20 mouse cellular contexts compared by ENCODE assay signal in the genomic region with DNA sequence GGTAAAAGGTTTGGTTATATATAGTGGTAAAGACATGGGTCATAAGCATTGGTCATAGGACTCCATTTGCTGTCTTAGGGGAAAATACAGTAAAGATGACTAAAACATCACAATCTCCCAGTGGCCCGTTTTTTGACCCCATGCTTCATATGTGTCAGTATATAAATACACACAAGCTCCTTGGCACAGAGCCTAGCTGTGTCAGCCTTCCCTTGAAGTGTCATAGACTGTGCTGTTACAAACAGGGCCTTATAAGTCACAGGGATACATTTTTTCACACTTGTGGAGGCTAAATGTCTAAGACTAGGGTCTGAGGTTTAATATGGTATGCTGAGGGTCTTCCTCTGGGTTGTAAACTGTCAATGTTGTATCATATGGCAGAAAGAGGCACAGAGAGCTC.
DNase-seq lines count a peak whose midpoint lies in the region; ATAC-seq lines count a peak whose summit lies in the region.
"Had no signal": no experiment of that assay in that cellular context is flagged by ENCODE, and none has a peak within 500 bp of the region (broad histone marks: within the 10 kb centered on the region; RNA-seq: fewer than 3 reads in every experiment).

No protein-coding gene starts in this region.

- no peak overlapping the region for H3K4me3 ChIP-seq in embryonic facial prominence, embryonic 14.5 days (ENCODE audit: low read depth, low read length)
- no peak overlapping the region for H3K4me3 ChIP-seq in embryonic facial prominence, embryonic 10.5 days
- no peak overlapping the region for H3K4me3 ChIP-seq in kidney, embryonic 14.5 days (ENCODE audit: low read length)
- no peak overlapping the region for H3K4me3 ChIP-seq in limb, embryonic 13.5 days
- H3K4me3 ChIP-seq in limb, embryonic 10.5 days, result no peak overlapping the region
- H3K4me3 ChIP-seq: forebrain, embryonic 10.5 days; hindbrain, embryonic 13.5 days; limb, embryonic 15.5 days had no signal

- H3K9me3 ChIP-seq in embryonic facial prominence, embryonic 14.5 days (ENCODE audit: control insufficient read depth, low read length), result no peaks in the 10 kb centered on the region
- no peaks in the 10 kb centered on the region for H3K9me3 ChIP-seq in embryonic facial prominence, embryonic 10.5 days
- H3K9me3 ChIP-seq in kidney, embryonic 14.5 days (ENCODE audit: control insufficient read depth, low read length), result no peaks in the 10 kb centered on the region
- H3K9me3 ChIP-seq in limb, embryonic 13.5 days, result no peaks in the 10 kb centered on the region
- no peaks in the 10 kb centered on the region for H3K9me3 ChIP-seq in limb, embryonic 10.5 days (replicated peaks)
- H3K9me3 ChIP-seq: forebrain, embryonic 10.5 days; hindbrain, embryonic 13.5 days; limb, embryonic 15.5 days had no signal

- no peak overlapping the region for H3K27ac ChIP-seq in embryonic facial prominence, embryonic 14.5 days (replicated peaks; ENCODE audit: low read depth, low read length)
- no peak overlapping the region for H3K27ac ChIP-seq in embryonic facial prominence, embryonic 10.5 days (replicated peaks)
- no peak overlapping the region for H3K27ac ChIP-seq in kidney, embryonic 14.5 days (ENCODE audit: low read depth, low read length)
- no peak overlapping the region for H3K27ac ChIP-seq in limb, embryonic 13.5 days
- H3K27ac ChIP-seq in limb, embryonic 10.5 days, result no peak overlapping the region
- H3K27ac ChIP-seq: forebrain, embryonic 10.5 days; hindbrain, embryonic 13.5 days; limb, embryonic 15.5 days; liver, embryonic 14.5 days had no signal

- peak; percentile 27 for DNase-seq in embryonic facial prominence, embryonic 14.5 days (ENCODE audit: low spot score)
- no peak for DNase-seq in embryonic facial prominence, embryonic 10.5 days (ENCODE audit: low spot score)
- no peak for DNase-seq in kidney, adult 9 months
- no peak for DNase-seq in limb, embryonic 10.5 days (ENCODE audit: low spot score)
- DNase-seq in 3T3-L1 (ENCODE audit: low read depth, low spot score), result peak; percentile 39
- no peak for DNase-seq in thymus, adult 18-20 months
- DNase-seq: adrenal gland, postnatal 25 days; cerebellum, adult 8-10 months; gastrocnemius, postnatal 10 days; heart, adult 11 months; kidney, adult 18-20 months; thymus, postnatal 14 days had no signal

- ATAC-seq in embryonic facial prominence, embryonic 14.5 days (ENCODE audit: low read depth), result no peak
- peak; percentile 46; the same call in 1 of the 2 replicates for ATAC-seq in kidney, embryonic 14.5 days (ENCODE audit: low FRiP score, low TSS enrichment)
- 0 out of 2 replicates have a peak, but pooled peaks have one; percentile 42 for ATAC-seq in limb, embryonic 13.5 days (ENCODE audit: low FRiP score, low read depth)
- ATAC-seq: forebrain, embryonic 16.5 days had no signal

- no peaks in the 10 kb centered on the region for H3K4me1 ChIP-seq in embryonic facial prominence, embryonic 14.5 days (ENCODE audit: control insufficient read depth, insufficient read depth, low read length)
- no peaks in the 10 kb centered on the region for H3K4me1 ChIP-seq in embryonic facial prominence, embryonic 10.5 days
- H3K4me1 ChIP-seq in kidney, embryonic 14.5 days (ENCODE audit: control insufficient read depth, insufficient read depth, low read length), result no peaks in the 10 kb centered on the region
- peaks cover 8% of the 10 kb centered on the region; the same call in 1 of the 2 replicates for H3K4me1 ChIP-seq in limb, embryonic 13.5 days
- H3K4me1 ChIP-seq in limb, embryonic 10.5 days, result peaks cover 5% of the 10 kb centered on the region; the same call in 1 of the 2 replicates
- H3K4me1 ChIP-seq: hindbrain, embryonic 13.5 days had no signal

- no peak overlapping the region for H3K4me2 ChIP-seq in embryonic facial prominence, embryonic 14.5 days (ENCODE audit: low read depth, low read length)
- H3K4me2 ChIP-seq in kidney, embryonic 14.5 days (replicated peaks; ENCODE audit: low read depth, low read length), result no peak overlapping the region
- H3K4me2 ChIP-seq in limb, embryonic 13.5 days (replicated peaks), result no peak overlapping the region
- H3K4me2 ChIP-seq: hindbrain, embryonic 13.5 days; limb, embryonic 15.5 days; midbrain, embryonic 11.5 days had no signal

- H3K36me3 ChIP-seq in embryonic facial prominence, embryonic 14.5 days (ENCODE audit: control insufficient read depth, insufficient read depth, low read length), result no peaks in the 10 kb centered on the region
- H3K36me3 ChIP-seq in embryonic facial prominence, embryonic 10.5 days (replicated peaks), result no peaks in the 10 kb centered on the region
- no peaks in the 10 kb centered on the region for H3K36me3 ChIP-seq in kidney, embryonic 14.5 days (ENCODE audit: control insufficient read depth, insufficient read depth, low read length)
- no peaks in the 10 kb centered on the region for H3K36me3 ChIP-seq in limb, embryonic 13.5 days
- no peaks in the 10 kb centered on the region for H3K36me3 ChIP-seq in limb, embryonic 10.5 days
- H3K36me3 ChIP-seq: forebrain, embryonic 10.5 days; hindbrain, embryonic 13.5 days; limb, embryonic 15.5 days had no signal

- H3K9ac ChIP-seq in embryonic facial prominence, embryonic 14.5 days (ENCODE audit: low read depth, low read length), result no peak overlapping the region
- H3K9ac ChIP-seq in kidney, embryonic 14.5 days (ENCODE audit: low read depth, low read length), result no peak overlapping the region
- no peak overlapping the region for H3K9ac ChIP-seq in limb, embryonic 13.5 days
- H3K9ac ChIP-seq: hindbrain, embryonic 13.5 days; limb, embryonic 15.5 days; liver, embryonic 14.5 days had no signal

- no peaks in the 10 kb centered on the region for H3K27me3 ChIP-seq in embryonic facial prominence, embryonic 14.5 days (replicated peaks; ENCODE audit: control insufficient read depth, insufficient read depth, low read length)
- H3K27me3 ChIP-seq in embryonic facial prominence, embryonic 10.5 days (replicated peaks; ENCODE audit: low read depth, poor library complexity, severe bottlenecking), result no peaks in the 10 kb centered on the region
- H3K27me3 ChIP-seq in kidney, embryonic 14.5 days (ENCODE audit: control insufficient read depth, insufficient read depth, low read length), result no peaks in the 10 kb centered on the region
- no peaks in the 10 kb centered on the region for H3K27me3 ChIP-seq in limb, embryonic 13.5 days
- no peaks in the 10 kb centered on the region for H3K27me3 ChIP-seq in limb, embryonic 10.5 days (ENCODE audit: low read depth, poor library complexity, severe bottlenecking)
- H3K27me3 ChIP-seq: hindbrain, embryonic 13.5 days; limb, embryonic 15.5 days had no signal

- 55% methylated on average over 1 of the region's 1 CpGs for WGBS in embryonic facial prominence, embryonic 14.5 days
- 89% methylated on average over 1 of the region's 1 CpGs for WGBS in embryonic facial prominence, embryonic 10.5 days
- 86% methylated on average over 1 of the region's 1 CpGs for WGBS in kidney, embryonic 14.5 days
- 51% methylated on average over 1 of the region's 1 CpGs for WGBS in limb, embryonic 13.5 days
- WGBS in limb, embryonic 10.5 days, result 79% methylated on average over 1 of the region's 1 CpGs

Comparison
In these comparisons a context has a peak if more than half of its experiments do, and no peak if none do; other contexts are left out.
1. DNase-seq: peak in embryonic facial prominence, embryonic 14.5 days (single experiment) and 3T3-L1 (single experiment); none in embryonic facial prominence, embryonic 10.5 days (single experiment), kidney, adult 9 months (single experiment), limb, embryonic 10.5 days (single experiment) and thymus, adult 18-20 months (0 of 2).